ENCODE assay signal across 11 mouse cellular contexts in the genomic region with DNA sequence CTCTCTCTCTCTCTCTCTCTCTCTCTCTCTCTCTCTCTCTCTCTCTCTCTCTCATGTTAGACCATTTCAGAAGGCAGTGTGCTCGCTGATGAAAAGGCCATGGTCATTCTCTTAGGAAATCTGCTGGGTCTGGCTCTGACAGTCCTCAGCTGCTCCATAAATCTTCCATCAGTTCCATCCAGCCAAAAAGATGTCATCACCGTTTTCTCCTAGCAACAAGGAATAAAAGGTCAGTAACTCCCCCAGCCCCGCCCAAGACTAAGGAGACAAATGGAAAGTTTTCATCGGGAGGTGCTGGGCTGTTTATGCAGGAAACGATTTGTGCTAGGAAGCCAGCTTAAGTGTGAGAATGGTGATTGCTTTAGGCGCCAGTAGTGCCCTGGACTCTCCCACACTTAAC. TPM values are rescaled to one million over a fixed set of nuclear protein-coding genes. Genes with fewer than 3 reads are reported as not detected.
DNase-seq lines count a peak whose midpoint lies in the region; ATAC-seq and TF ChIP-seq lines count a peak whose summit lies in the region.
"Had no signal": no experiment of that assay in that cellular context is flagged by ENCODE, and none has a peak within 500 bp of the region (broad histone marks: within the 10 kb centered on the region; RNA-seq: fewer than 3 reads in every experiment).

No protein-coding gene starts in this region.

- no peak overlapping the region for H3K4me3 ChIP-seq in limb, embryonic 15.5 days
- no peak overlapping the region for H3K4me3 ChIP-seq in liver, embryonic 11.5 days (ENCODE audit: low read depth, low read length)
- no peak overlapping the region for H3K4me3 ChIP-seq in layer of hippocampus, adult 2 months
- H3K4me3 ChIP-seq: forebrain, embryonic 15.5 days had no signal

- TF ChIP-seq CTCF in layer of hippocampus, adult 2 months (conservative IDR thresholded peaks at IDR 0.05), result no peak

- no peaks in the 10 kb centered on the region for H3K4me1 ChIP-seq in limb, embryonic 15.5 days
- no peaks in the 10 kb centered on the region for H3K4me1 ChIP-seq in liver, embryonic 11.5 days (replicated peaks; ENCODE audit: control insufficient read depth, insufficient read depth, low read length)
- H3K4me1 ChIP-seq: forebrain, embryonic 15.5 days had no signal

- H3K9ac ChIP-seq in limb, embryonic 15.5 days, result no peak overlapping the region
- H3K9ac ChIP-seq in liver, embryonic 11.5 days (ENCODE audit: low read depth, low read length), result no peak overlapping the region
- H3K9ac ChIP-seq: forebrain, embryonic 15.5 days had no signal

- DNase-seq in 3134 (ENCODE audit: extremely low read depth, insufficient read length, low spot score) (peak; percentile 48), 3T3-L1 (ENCODE audit: low read depth, low spot score) (peak; percentile 99)
- DNase-seq in heart, adult 8-10 months (ENCODE audit: low spot score), result peak; percentile 79
- no peak for DNase-seq in liver, embryonic 11.5 days (ENCODE audit: low spot score)
- no peak for DNase-seq in layer of hippocampus, adult 2 months (ENCODE audit: low spot score in 2 of 2)

- H3K27ac ChIP-seq in limb, embryonic 15.5 days, result no peak overlapping the region
- H3K27ac ChIP-seq in liver, embryonic 11.5 days (ENCODE audit: low read depth, low read length), result no peak overlapping the region
- no peak overlapping the region for H3K27ac ChIP-seq in layer of hippocampus, adult 2 months
- H3K27ac ChIP-seq: forebrain, embryonic 15.5 days had no signal

- H3K4me2 ChIP-seq in limb, embryonic 15.5 days, result no peak overlapping the region
- H3K4me2 ChIP-seq in liver, embryonic 11.5 days, result no peak overlapping the region
- H3K4me2 ChIP-seq: forebrain, embryonic 15.5 days had no signal

- no peaks in the 10 kb centered on the region; the same call in 1 of the 2 replicates for H3K9me3 ChIP-seq in limb, embryonic 15.5 days
- H3K9me3 ChIP-seq in liver, embryonic 11.5 days (ENCODE audit: control insufficient read depth, low read length), result no peaks in the 10 kb centered on the region
- H3K9me3 ChIP-seq: forebrain, embryonic 15.5 days had no signal

- H3K36me3 ChIP-seq in limb, embryonic 15.5 days, result no peaks in the 10 kb centered on the region
- H3K36me3 ChIP-seq in liver, embryonic 11.5 days (ENCODE audit: control insufficient read depth, insufficient read depth, low read length), result no peaks in the 10 kb centered on the region
- H3K36me3 ChIP-seq: forebrain, embryonic 15.5 days had no signal

- 9% methylated on average over 6 of the region's 6 CpGs for WGBS in limb, embryonic 15.5 days
- 14% methylated on average over 6 of the region's 6 CpGs for WGBS in liver, embryonic 11.5 days

- H3K27me3 ChIP-seq in limb, embryonic 15.5 days, result peaks cover 52% of the 10 kb centered on the region
- peaks cover 41% of the 10 kb centered on the region for H3K27me3 ChIP-seq in liver, embryonic 11.5 days (replicated peaks; ENCODE audit: control insufficient read depth, insufficient read depth, low read length)

- ATAC-seq in limb, embryonic 15.5 days (ENCODE audit: insufficient number of reproducible peaks, low FRiP score, low TSS enrichment, low read depth), result peak; percentile 40; the same call in 1 of the 2 replicates
- ATAC-seq in liver, embryonic 11.5 days (replicated peaks; ENCODE audit: low FRiP score), result no peak
- no peak for ATAC-seq in inflammation-experienced regulatory T-cells, adult 6 months
- ATAC-seq: forebrain, embryonic 15.5 days had no signal

RNA-seq across cellular contexts. Expression of gene Nkx2-5, which starts 16.6 kb away (rescaled TPM):
- total RNA-seq in heart, adult 8-10 months (2022), result 10 to 100 TPM; 75.8 to 81.5 (median 79.7) TPM
- not detected in 2 replicates for polyA plus RNA-seq in limb, embryonic 15.5 days (2015; fragmentation: Nextera tagmentation; extraction: Ambion mirVana)
- polyA plus RNA-seq in liver, embryonic 11.5 days (2014; fragmentation: Nextera tagmentation; extraction: Ambion mirVana), result 1.0 and 2.1 TPM in 2 replicates
- polyA plus RNA-seq in inflammation-experienced regulatory T-cells, adult 6 months (2017; shearing (Covaris generic)), result not detected
- not detected for total RNA-seq in layer of hippocampus, adult 2 months (2021)
- total RNA-seq: left cerebral cortex, postnatal 14 days; megakaryocyte progenitor cell, adult 5-6 weeks; neutrophil, adult 5-6 weeks had no signal
- polyA plus RNA-seq: forebrain, embryonic 15.5 days had no signal

RNA-seq across cellular contexts. Expression of gene Kifc5b, which starts 55.5 kb away (rescaled TPM):
- total RNA-seq in heart, adult 8-10 months (2022), result under 1 TPM; 0.29 to 0.81 (median 0.48) TPM
- 4.7 and 5.8 TPM in 2 replicates for polyA plus RNA-seq in limb, embryonic 15.5 days (2015; fragmentation: Nextera tagmentation; extraction: Ambion mirVana)
- polyA plus RNA-seq in liver, embryonic 11.5 days (2014; fragmentation: Nextera tagmentation; extraction: Ambion mirVana), result 8.6 and 8.7 TPM in 2 replicates
- polyA plus RNA-seq in inflammation-experienced regulatory T-cells, adult 6 months (2017; shearing (Covaris generic)), result 1 to 10 TPM; 1.2 to 5.3 (median 4.0) TPM
- total RNA-seq in layer of hippocampus, adult 2 months (2021), result 1 to 10 TPM; 2.8 to 3.3 TPM

Comparison
In these comparisons a context has a peak if more than half of its experiments do, and no peak if none do; other contexts are left out.
1. DNase-seq: peak in 3134 (single experiment), 3T3-L1 (single experiment) and heart, adult 8-10 months (single experiment); none in liver, embryonic 11.5 days (single experiment) and layer of hippocampus, adult 2 months (0 of 2).